Mouse (Mus musculus) cerebellum, adult 9-11 months (tissue): ENCODE measurements around the gene Pfkfb2.

Source experiments
- DNase-seq: peaks from one replicate; pipeline ENCODE4 v3.0.0; 2022

Pfkfb2 gene

GRCm38 (mm10) chr1:130737411-130737881, 8.4 kb upstream of the Pfkfb2 start:
- DNase-seq = no peak

DNA sequence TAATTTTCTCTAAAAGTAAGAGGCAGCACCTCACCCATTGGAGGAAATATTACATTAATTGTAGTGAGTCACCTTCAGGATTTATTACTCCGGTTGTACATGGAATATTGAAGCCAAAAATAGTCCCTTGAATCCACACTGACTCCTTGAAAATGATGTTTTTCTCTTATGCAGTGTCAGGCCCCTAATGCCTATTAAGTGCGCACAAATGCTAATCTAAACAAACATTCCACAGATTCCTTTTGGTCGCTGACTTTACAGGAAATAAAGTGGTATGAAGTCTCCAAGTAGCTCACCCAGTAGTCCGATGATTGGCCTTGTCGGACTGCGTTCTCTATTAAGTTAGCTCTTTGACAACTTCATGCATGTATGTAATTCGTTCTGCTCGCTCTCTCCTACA, 5.8 kb upstream of the Pfkfb2 start:
- DNase-seq = no peak

GRCm38 (mm10) chr1:130734452-130734851, 5.4 kb upstream of the Pfkfb2 start:
- DNase-seq = no peak

DNA sequence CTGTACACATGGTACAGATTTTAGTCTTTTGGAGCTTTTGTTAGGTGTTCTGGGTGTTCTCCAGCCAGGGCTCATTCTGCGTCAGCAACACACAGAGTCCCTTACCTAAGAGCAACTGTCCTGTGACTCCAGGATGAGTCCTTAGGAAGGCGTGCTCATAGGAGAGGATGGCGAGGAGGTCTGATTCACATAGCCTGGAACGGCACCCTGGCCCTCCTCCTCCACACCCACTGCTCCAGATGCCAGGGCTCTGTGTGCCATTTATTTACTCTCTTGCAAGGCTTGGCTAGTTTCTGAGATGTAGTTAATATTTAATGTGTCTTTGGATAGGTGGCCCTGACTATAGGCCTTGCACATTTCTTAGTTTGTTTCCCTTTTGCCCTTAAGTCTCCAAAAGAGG, 4.6 kb upstream of the Pfkfb2 start:
- no peak for DNase-seq

GRCm38 (mm10) chr1:130732706-130733658, 3.9 kb upstream of the Pfkfb2 start:
- no peak for DNase-seq

GRCm38 (mm10) chr1:130731741-130732337, 2.8 kb upstream of the Pfkfb2 start, which contains the start of gene AA986860:
Gene AA986860, plus strand, starts transcription at chr1:130731976.
- DNase-seq = no peak

DNA sequence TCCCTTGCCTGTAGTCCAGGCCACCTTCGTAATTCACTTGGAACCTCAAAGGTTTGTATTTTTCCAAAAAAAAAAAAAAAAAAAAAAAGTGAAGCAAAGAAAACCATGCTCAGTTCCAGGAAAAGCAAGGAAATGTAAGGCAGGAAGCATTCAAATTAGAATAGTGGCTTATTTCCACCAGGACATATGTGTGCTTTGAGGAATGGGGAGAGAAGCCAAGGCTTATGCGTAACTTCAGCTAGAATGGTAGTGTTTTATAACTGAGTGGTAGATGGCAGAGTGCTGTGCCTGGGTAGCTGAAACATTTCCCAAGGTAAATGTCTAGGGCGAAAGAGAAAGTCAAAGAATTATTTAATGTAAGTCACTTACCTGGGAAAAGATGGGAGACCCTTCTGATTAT, 345 bp downstream of the Pfkfb2 start:
- no peak for DNase-seq

- no peak for DNase-seq
These were observed 983 bp downstream of the Pfkfb2 start for GRCm38 (mm10) chr1:130728070-130728469.

GRCm38 (mm10) chr1:130726396-130726795, 2.7 kb downstream of the Pfkfb2 start:
- no peak for DNase-seq

GRCm38 (mm10) chr1:130724206-130724605, 4.8 kb downstream of the Pfkfb2 start:
- no peak for DNase-seq

GRCm38 (mm10) chr1:130717291-130717871, 11.7 kb downstream of the Pfkfb2 start, which contains the start of gene Yod1:
Gene Yod1, plus strand, starts transcription at chr1:130717327.
- DNase-seq = peak; percentile 91

- no peak for DNase-seq
These were observed 12.4 kb downstream of the Pfkfb2 start for GRCm38 (mm10) chr1:130716513-130717290.

GRCm38 (mm10) chr1:130716218-130716512, 12.9 kb downstream of the Pfkfb2 start:
- DNase-seq = no peak

GRCm38 (mm10) chr1:130715561-130716217, 13.4 kb downstream of the Pfkfb2 start, which contains the start of gene Gm29427:
Gene Gm29427, minus strand, starts transcription at chr1:130715799.
- DNase-seq = peak; percentile 99

DNA sequence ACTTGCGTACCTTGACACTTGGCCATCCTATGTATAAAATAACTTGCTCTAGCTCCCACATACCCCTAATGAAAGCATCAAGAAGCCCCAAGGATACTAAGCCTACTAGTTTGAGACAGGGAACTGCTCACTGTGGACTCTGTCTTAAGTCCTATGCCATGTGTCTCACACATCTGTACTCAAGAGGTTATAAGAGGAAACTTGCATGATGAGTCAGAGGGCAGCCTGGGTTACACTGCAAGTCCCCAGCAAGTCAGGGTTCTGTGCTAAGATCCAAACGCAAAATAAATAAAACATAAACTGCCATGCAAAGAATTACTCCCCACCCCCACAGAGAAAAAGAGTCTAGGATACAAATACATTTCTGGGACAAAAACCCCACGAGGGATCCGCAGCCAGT, 15.0 kb downstream of the Pfkfb2 start:
- no peak for DNase-seq

GRCm38 (mm10) chr1:130710283-130711080, 18.6 kb downstream of the Pfkfb2 start:
- no peak for DNase-seq

- DNase-seq = no peak
These were observed 25.4 kb downstream of the Pfkfb2 start for GRCm38 (mm10) chr1:130703613-130704012.

- no peak for DNase-seq
These were observed 27.1 kb downstream of the Pfkfb2 start for GRCm38 (mm10) chr1:130701976-130702375.

- peak; percentile 62 for DNase-seq
These were observed 29.0 kb downstream of the Pfkfb2 start for GRCm38 (mm10) chr1:130699937-130700633.

- DNase-seq = no peak
These were observed 30.5 kb downstream of the Pfkfb2 start for GRCm38 (mm10) chr1:130698601-130699000.

- DNase-seq = no peak
These were observed 45.1 kb downstream of the Pfkfb2 start for GRCm38 (mm10) chr1:130683905-130684304.
